Mouse (Mus musculus) neural tube, embryonic 15.5 days (tissue): ENCODE results near the gene Gm10320. TPM values are rescaled to one million over a fixed set of nuclear protein-coding genes. Genes with fewer than 3 reads are reported as not detected.

ENCODE experiments used
- ATAC-seq: fragments of 200-750 bp; cut with Nextera tagmentation; 2 replicates; pipeline ENCODE4 v1.8.0; 2017; ENCODE audit warnings: mild to moderate bottlenecking, moderate TSS enrichment, moderate library complexity; ENCODE audit not compliant: low FRiP score
- H3K27ac ChIP-seq: fragments of 300-500 bp; sonication (generic); replicated peaks from 2 replicates; pipeline ENCODE4 v1.5.1; 2015; ENCODE audit warnings: mild to moderate bottlenecking, inconsistent platforms
- H3K27me3 ChIP-seq: fragments of 300-500 bp; sonication (generic); replicated peaks from 2 replicates; pipeline ENCODE4 v1.6.1; 2015; ENCODE audit warnings: inconsistent platforms
- H3K36me3 ChIP-seq: fragments of 300-500 bp; sonication (generic); 2 replicates; pipeline ENCODE4 v1.6.1; 2015; ENCODE audit warnings: inconsistent platforms
- H3K4me1 ChIP-seq: fragments of 300-500 bp; sonication (generic); 2 replicates; pipeline ENCODE4 v1.6.1; 2015; ENCODE audit warnings: inconsistent platforms
- H3K4me2 ChIP-seq: fragments of 300-500 bp; sonication (generic); 2 replicates; pipeline ENCODE4 v1.6.1; 2015; ENCODE audit warnings: inconsistent platforms, mild to moderate bottlenecking, moderate library complexity
- H3K4me3 ChIP-seq: fragments of 300-500 bp; sonication (generic); replicated peaks from 2 replicates; pipeline ENCODE4 v1.5.1; 2015; ENCODE audit warnings: mild to moderate bottlenecking, inconsistent platforms
- H3K9ac ChIP-seq: fragments of 300-500 bp; sonication (generic); replicated peaks from 2 replicates; pipeline ENCODE4 v1.6.1; 2015; ENCODE audit warnings: mild to moderate bottlenecking, inconsistent platforms
- H3K9me3 ChIP-seq: fragments of 300-500 bp; sonication (generic); replicated peaks from 2 replicates; pipeline ENCODE4 v1.6.1; 2016; ENCODE audit warnings: inconsistent platforms
- WGBS: fragments of 180-500 bp; shearing (Covaris S2); methylation state at CpG from one replicate; pipeline ENCODE4 v1.1.7; 2015; ENCODE audit warnings: mixed read lengths; 5-methylcytosine and 5-hydroxymethylcytosine counted together
- polyA plus RNA-seq: library from polyadenylated mRNA; unstranded; fragments of >200 nt; fragmentation: Nextera tagmentation; extraction: Ambion mirVana; gene quantifications from 2 replicates; pipeline ENCODE4 v1.2.1, GENCODE M21; 2015

The Gm10320 gene
- polyA plus RNA-seq, 1 experiment from 2014 or later = 0.74 TPM

DNA sequence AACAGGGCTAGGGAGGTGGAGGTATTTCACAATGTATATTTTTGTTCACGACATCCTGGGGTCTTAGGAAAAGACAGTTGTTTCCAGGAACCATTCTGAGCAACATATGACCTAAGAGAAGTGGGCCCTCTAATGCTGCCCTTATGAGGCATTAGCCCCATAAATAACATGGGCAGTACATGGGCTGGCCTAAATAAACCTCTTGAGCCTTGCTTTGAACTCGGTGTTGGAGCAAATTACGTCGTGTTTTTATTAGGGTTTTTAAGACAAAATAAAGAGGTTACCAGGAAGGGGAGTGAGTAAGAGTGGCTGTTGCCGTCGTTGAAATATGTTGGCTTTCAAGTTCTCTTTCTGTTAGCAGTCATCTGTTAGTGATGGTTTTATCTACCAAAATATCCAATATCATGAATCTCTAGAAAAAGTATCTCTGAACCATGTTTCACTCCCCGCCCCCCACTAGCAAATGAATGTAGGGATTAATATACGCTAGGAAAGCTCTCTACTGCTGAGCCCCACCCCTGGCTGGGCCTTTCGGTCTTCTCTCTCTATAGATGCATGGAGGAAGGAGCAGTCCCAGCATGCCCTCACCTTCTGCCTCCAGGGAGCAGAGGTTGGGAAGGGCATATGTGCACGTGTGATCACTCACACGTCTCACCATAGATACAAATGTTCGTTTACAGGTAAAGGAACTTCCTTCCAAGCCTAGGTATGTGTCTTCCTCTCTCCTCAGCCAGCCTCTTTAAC lies 37.4 kb downstream of the Gm10320 start:
- no peak overlapping the region for H3K9ac ChIP-seq
- H3K9me3 ChIP-seq = 0 out of 2 replicates have a peak, but pooled peaks cover 6% of the 10 kb centered on the region
- no peak for ATAC-seq
- no peak overlapping the region for H3K4me2 ChIP-seq
- H3K4me3 ChIP-seq = no peak overlapping the region
- H3K36me3 ChIP-seq = no peaks in the 10 kb centered on the region
- H3K27me3 ChIP-seq = no peaks in the 10 kb centered on the region
- no peaks in the 10 kb centered on the region for H3K4me1 ChIP-seq
- H3K27ac ChIP-seq = no peak overlapping the region
- 80% methylated on average over 12 of the region's 12 CpGs for WGBS

- no peak for ATAC-seq
- no peak overlapping the region for H3K27ac ChIP-seq
- H3K9ac ChIP-seq = no peak overlapping the region
- H3K4me2 ChIP-seq = no peak overlapping the region
- 79% methylated on average over 4 of the region's 4 CpGs for WGBS
- no peaks in the 10 kb centered on the region for H3K36me3 ChIP-seq
- H3K27me3 ChIP-seq = no peaks in the 10 kb centered on the region
- H3K4me3 ChIP-seq = no peak overlapping the region
- H3K9me3 ChIP-seq = 0 out of 2 replicates have a peak, but pooled peaks cover 6% of the 10 kb centered on the region
- H3K4me1 ChIP-seq = no peaks in the 10 kb centered on the region
These were observed 38.7 kb downstream of the Gm10320 start for GRCm38 (mm10) chr13:98453146-98453545.

GRCm38 (mm10) chr13:98448696-98449095 lies 43.1 kb downstream of the Gm10320 start:
- H3K27ac ChIP-seq = no peak overlapping the region
- no peaks in the 10 kb centered on the region for H3K36me3 ChIP-seq
- ATAC-seq = no peak

DNA sequence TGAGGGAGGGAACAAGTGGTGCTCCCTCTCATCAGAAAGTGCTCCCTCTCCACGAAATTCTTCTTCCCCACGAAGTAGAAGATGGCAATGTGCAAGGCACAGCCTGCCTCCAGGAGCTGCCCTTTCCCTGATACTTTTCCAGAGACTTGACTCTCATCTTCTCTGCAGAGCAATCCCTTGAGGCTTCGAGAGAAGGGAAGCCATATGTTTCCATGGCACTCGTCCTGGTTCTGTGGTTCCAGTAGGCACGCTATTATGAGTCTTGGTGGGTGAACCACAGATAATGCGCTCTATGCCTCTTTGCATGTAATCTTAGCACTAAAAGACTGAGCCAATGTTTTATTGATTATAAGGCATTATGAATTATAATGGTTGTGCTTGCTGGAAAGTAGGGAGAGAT lies 44.1 kb downstream of the Gm10320 start:
- WGBS = 86% methylated on average over 6 of the region's 6 CpGs
- Histone ChIP-seq H3K4me3 (no peak overlapping the region), H3K27me3 (no peaks in the 10 kb centered on the region), H3K9ac (no peak overlapping the region), H3K27ac (no peak overlapping the region), H3K9me3 (0 out of 2 replicates have a peak, but pooled peaks cover 6% of the 10 kb centered on the region), H3K4me1 (no peaks in the 10 kb centered on the region), H3K4me2 (no peak overlapping the region), H3K36me3 (no peaks in the 10 kb centered on the region)
- ATAC-seq = no peak

More at GRCm38 (mm10) chr13:98448696-98449095, 43.1 kb downstream of the Gm10320 start:
- Histone ChIP-seq H3K4me2 (no peak overlapping the region), H3K4me1 (no peaks in the 10 kb centered on the region), H3K9ac (no peak overlapping the region), H3K4me3 (no peak overlapping the region), H3K9me3 (0 out of 2 replicates have a peak, but pooled peaks cover 6% of the 10 kb centered on the region), H3K27me3 (no peaks in the 10 kb centered on the region)

DNA sequence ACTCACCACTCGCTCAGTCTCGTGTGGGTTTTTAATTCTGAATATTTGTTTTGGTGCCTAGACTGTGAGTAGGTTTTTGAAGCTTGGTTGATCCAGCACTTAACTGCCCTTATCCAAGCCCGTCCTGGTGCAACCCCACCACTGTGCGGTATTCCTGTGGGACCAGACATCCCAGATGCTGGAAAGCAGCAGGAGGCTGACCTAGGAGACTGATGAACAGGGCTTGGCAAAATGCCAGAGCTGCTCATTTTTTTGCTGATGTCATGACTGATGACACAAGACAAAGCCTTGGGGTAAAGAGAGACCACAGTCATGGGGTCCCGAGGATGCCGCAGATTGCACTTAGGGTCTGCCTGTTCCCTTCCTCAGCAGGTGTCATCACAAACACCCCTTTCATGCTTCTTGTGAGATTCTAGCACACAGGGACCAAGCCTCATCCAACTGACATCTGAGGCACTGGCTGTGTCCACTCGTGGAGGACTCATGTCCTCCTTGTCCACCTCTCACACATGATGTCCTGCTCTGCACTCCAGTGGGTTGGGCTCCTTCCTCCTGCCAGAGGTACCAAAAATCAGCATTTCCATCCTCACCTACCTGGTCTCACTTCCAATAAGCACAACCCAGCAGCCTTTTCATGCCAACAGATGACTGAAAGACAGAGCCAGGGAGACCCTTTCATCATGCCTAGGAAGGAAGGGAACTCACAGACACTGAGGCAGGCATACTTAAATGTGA lies 46.2 kb downstream of the Gm10320 start:
- no peak for ATAC-seq
- WGBS = 79% methylated on average over 7 of the region's 7 CpGs
- Histone ChIP-seq H3K27me3 (no peaks in the 10 kb centered on the region), H3K4me2 (no peak overlapping the region), H3K4me1 (no peaks in the 10 kb centered on the region), H3K36me3 (no peaks in the 10 kb centered on the region), H3K27ac (no peak overlapping the region), H3K4me3 (no peak overlapping the region), H3K9me3 (no peaks in the 10 kb centered on the region), H3K9ac (no peak overlapping the region)

- Histone ChIP-seq H3K4me3 (no peak overlapping the region), H3K4me2 (0 out of 2 replicates have a peak overlapping the region, but pooled peaks have one; percentile 0)
- 90% methylated on average over 4 of the region's 4 CpGs for WGBS
These were observed 50.8 kb downstream of the Gm10320 start for GRCm38 (mm10) chr13:98441001-98441400.

DNA sequence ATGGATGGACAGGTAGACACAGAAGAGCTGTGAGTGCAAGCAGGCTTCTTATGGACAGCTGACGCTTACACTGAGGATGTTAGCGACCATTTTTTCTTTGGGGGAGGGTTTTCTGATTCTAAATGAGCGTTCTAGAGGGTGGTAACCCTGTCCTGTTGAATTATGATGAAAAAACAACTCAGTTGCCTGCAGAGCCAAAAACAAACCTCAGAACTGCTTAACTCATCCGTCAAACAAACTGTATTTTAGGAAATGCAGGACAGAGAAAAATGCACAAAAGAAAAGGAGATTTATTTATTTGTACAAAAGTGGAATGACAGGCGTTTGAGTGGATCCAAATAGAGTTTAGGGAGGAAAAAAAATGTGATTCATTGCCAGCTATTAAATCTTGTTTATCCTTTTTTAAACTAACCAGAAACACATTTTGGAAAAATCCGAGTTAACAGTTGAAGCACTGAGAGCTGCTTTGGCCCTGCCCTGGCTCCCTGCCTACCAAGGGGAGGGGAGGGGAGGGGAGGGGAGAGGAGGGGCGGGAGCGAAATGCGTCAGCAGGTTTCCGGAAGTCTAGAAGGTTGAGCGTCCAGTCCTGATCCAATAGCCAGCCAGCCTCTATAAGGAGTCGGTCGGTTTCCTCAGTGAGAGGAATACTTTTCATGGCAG lies 51.4 kb downstream of the Gm10320 start:
- Histone ChIP-seq H3K4me2 (0 out of 2 replicates have a peak overlapping the region, but pooled peaks have one; percentile 0), H3K27me3 (no peaks in the 10 kb centered on the region), H3K4me1 (no peaks in the 10 kb centered on the region), H3K9me3 (no peaks in the 10 kb centered on the region), H3K36me3 (no peaks in the 10 kb centered on the region), H3K4me3 (no peak overlapping the region), H3K27ac (no peak overlapping the region), H3K9ac (no peak overlapping the region)
- 60% methylated on average over 13 of the region's 13 CpGs for WGBS
- ATAC-seq = no peak

More at GRCm38 (mm10) chr13:98441001-98441400, 50.8 kb downstream of the Gm10320 start:
- H3K9ac ChIP-seq = no peak overlapping the region
- H3K4me1 ChIP-seq = no peaks in the 10 kb centered on the region
- no peaks in the 10 kb centered on the region for H3K27me3 ChIP-seq
- no peak overlapping the region for H3K27ac ChIP-seq
- no peaks in the 10 kb centered on the region for H3K36me3 ChIP-seq
- no peaks in the 10 kb centered on the region for H3K9me3 ChIP-seq
- ATAC-seq = no peak

Other genes with a start within 250 kb of the Gm10320 start
- 26.7 and 27.9 TPM in 2 replicates for gene Utp15, start 229.0 kb downstream of the Gm10320 start, polyA plus RNA-seq
- gene Ankra2, start 228.9 kb downstream of the Gm10320 start, polyA plus RNA-seq = 55.7 and 71.9 TPM in 2 replicates
- not detected in 2 replicates for gene Gm21976, start 212.1 kb downstream of the Gm10320 start, polyA plus RNA-seq
- 481 and 531 TPM in 2 replicates for gene Btf3, start 175.0 kb downstream of the Gm10320 start, polyA plus RNA-seq
- gene Foxd1, start 137.8 kb downstream of the Gm10320 start, polyA plus RNA-seq = 0.33 and 0.65 TPM in 2 replicates
- gene Tmem174, start 145.4 kb upstream of the Gm10320 start, polyA plus RNA-seq = not detected in 2 replicates
- 2.3 TPM in 1 of 2 replicates, not detected in the other for gene Tmem171, start 202.8 kb upstream of the Gm10320 start, polyA plus RNA-seq